Mouse (Mus musculus) megakaryocyte-erythroid progenitor cell, adult 5-6 weeks (primary cell): Measurements from ENCODE around the gene Hoxa13. TPM values are rescaled to one million over a fixed set of nuclear protein-coding genes. Genes with fewer than 3 reads are reported as not detected.

ENCODE experiments used
- ATAC-seq: replicated peaks from 2 replicates; pipeline ENCODE4 v1.8.0; 2016; ENCODE audit warnings: mild to moderate bottlenecking, inconsistent platforms; ENCODE audit not compliant: severe bottlenecking, poor library complexity, low FRiP score, low TSS enrichment
- total RNA-seq, 2 experiments: library from RNA; stranded (forward) in 1 of 2; stranded (reverse) in 1 of 2; fragments of 200-1000, 215-1000 nt in 1 of 2; fragments of >200 nt in 1 of 2; fragmentation: Nextera tagmentation in 1 of 2; gene quantifications; 2 replicates each; pipeline ENCODE4 v1.2.3; 2014 to 2017

Hoxa13 gene
- total RNA-seq, 2 experiments from 2014 or later: not detected

- ATAC-seq: no peak
Measured at GRCm38 (mm10) chr6:52272766-52273655, 12.3 kb upstream of the Hoxa13 start.

- ATAC-seq: peak; percentile 86
Measured at GRCm38 (mm10) chr6:52270494-52271480, 10.1 kb upstream of the Hoxa13 start.

DNA sequence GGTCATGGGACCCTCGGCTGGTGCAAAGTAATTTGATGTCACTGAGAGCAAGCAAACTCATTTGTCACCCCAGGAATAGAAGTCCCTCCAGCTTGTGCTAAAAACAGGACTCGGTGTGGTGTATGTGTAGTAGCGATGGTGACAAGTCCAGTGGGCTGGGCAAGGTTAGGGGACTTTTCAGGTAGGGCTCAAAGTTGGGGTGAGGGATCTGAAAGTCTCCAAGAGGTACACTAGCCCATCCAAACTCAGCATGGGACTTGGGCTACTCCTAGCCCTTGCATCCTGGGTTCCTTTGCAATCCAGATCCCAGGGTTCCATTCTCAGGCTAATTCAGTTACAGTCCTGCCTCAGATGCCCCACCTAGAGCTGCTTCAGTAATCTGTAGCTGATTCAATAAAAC is 8.1 kb upstream of the Hoxa13 start:
- no peak for ATAC-seq

DNA sequence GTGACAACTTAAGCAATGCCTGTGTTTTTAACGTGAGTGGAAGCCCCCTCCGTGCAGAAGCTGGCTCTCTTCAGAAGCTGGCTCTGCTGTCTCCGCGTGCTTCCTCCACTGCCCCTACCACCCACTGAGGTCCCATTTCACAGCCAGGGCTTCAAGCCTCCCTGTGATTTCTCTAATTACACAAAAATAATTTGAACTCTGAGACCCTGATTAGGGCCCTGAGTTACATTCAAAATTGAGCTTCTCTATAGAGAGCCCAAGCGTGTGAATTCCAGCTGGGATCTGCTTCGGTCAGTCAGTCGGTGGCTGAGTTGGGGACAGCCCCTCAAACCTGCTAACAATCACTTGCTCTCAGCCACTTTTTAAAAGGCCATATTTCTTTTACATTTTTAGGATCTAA is 7.7 kb upstream of the Hoxa13 start:
- ATAC-seq: no peak

DNA sequence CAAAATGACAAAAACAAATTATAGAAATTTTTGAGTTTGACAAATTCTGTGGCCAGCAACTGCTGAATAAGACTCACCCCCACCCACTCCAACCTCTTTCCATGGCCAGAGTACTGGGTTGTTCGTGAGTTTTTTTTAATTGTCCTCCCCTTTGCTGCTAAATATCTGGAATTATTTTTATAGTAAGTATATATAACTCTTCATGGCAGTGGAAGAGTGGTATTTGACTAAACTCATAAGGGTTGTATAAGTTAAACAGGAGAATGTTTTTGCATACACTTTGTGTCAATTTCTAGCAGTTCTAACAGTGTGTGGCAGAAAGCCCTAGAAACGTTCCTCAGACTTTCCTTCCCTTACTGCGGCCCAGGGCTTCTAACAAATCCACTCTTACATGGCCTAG is 7.0 kb upstream of the Hoxa13 start:
- ATAC-seq: no peak

DNA sequence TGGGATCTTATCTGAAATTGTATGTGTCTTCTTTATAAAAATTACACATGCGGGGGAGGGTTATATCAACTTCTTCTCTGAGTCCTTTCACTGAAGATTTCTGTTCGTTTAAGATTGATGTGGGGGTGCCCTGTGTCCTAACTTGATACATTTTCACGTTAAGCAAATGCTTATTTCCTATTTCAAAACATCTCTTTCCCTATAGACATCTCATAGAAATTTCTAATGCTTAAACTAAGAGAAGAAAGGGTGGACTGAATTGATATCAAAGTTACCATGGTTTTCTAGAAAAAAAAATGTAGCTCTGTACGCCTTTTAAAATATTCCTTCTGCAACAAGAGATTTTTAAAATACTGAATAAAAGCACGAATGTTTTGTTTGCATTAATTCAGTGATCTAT is 6.5 kb upstream of the Hoxa13 start:
- no peak for ATAC-seq

DNA sequence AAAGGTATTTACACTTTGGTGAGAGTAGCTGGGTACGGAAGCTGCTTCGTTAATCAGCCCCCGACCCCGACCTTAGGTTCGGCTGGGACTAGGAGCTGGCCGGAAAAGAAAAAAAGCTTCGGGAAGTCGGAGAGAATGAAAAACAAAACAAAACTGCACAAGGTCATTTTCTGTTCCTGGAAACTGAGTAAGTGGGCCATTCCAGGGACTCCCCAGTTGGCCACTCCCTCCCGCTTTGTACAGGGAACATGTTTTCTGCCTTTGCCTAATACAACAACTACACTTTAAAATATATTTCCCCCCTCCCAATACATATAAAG is 5.9 kb upstream of the Hoxa13 start:
- ATAC-seq: no peak

- ATAC-seq: no peak
Measured at GRCm38 (mm10) chr6:52265913-52266665, 5.4 kb upstream of the Hoxa13 start.

DNA sequence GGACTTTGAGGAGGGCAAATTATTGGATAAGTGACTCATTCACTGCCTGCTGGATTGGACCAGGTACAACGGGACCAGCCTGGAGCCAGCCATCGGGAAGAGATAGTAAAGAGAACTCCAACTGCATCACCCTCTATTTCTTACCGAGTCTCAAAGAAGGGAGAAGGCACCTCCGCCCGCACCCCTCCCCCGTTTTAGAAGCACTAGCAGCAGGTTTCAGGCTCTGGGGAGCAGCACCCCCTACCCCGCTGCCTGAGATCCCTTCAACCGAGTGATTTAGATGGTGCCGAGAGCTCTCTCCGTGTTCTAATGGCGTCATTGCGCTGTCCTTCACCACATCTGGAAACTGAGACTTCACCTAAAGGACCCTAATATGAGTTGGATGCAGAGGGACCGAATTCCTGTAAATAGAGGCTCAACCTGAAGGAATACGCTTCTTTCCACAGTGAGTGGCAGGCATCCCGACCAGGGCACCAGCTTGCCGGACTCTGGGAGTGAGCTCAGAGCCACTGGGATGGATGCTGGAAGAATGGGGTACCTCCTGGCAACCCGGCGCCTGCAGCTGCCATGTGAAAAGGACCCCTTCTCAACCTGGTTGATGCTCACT is 4.7 kb upstream of the Hoxa13 start:
- no peak for ATAC-seq

DNA sequence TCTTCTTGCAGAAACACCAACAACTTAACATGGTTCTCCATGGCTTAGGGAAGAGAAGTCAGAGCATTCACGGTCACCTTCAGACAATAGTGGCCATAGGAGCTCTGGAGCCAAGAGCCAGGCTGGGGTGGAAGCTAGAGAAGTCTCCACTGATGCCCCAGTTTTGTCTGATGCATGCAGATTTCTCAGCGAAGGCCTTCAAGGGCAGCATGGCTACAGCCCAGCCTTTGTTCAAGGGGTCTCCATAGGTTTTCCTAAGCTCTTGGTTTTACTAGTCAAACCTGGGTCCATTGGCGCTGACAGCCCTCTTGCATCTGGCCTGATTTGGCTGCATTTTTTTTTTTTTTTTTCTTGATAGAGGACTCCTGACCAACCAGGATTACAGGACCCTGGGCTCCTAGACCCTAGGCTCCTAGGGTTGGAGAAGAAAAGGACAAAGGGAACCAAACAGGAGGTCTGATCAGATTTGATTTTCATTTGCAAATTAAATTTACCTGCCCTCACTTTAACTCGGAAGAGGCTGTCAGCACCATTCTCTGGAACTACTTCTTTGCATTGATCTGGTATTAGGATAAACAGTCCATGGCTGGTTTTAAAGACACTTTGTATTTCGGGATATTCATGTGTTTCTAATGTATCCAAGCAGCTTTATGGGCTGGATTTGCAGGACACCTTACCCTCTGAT is 3.6 kb upstream of the Hoxa13 start:
- no peak for ATAC-seq

- ATAC-seq: no peak
Measured at GRCm38 (mm10) chr6:52263321-52263585, 2.6 kb upstream of the Hoxa13 start.

GRCm38 (mm10) chr6:52262463-52263320 is 2.0 kb upstream of the Hoxa13 start:
- no peak for ATAC-seq

GRCm38 (mm10) chr6:52261751-52262462 is 1.2 kb upstream of the Hoxa13 start:
- no peak for ATAC-seq

- ATAC-seq: no peak
Measured at GRCm38 (mm10) chr6:52259811-52260261, 844 bp downstream of the Hoxa13 start.

DNA sequence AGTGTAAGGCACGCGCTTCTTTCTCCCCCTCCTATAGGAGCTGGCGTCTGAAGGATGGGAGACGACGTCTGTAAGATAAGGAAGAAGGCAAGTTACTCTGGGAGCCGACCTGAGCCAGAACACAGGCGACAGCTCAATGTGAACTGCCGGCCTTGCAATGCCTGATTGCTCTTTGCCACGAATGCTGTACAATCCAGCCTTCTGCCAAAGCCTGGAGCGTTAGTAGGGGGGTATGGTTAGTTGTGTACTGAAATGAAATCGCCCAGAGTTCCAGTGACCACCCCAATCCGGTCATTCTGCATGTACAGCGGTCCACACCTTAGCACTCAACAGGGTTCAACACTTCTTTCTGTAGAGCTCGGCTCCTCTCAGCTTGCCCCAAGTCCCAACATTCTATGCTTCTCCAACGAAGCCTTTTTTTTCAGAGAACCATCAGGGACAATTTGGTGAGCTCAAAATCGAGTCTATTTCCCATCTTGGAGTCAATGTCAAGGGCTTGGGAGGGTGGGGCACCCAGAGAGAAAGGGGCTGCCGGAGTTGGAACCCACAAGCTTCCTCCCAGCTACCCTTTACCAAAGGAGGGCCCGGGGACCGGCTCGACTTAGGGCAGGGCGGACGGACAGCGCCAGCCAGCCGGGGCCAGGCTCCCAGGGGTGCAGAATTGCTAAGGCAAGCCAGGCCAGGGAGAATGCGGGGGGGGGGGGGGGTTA is 1.4 kb downstream of the Hoxa13 start:
- ATAC-seq: no peak

DNA sequence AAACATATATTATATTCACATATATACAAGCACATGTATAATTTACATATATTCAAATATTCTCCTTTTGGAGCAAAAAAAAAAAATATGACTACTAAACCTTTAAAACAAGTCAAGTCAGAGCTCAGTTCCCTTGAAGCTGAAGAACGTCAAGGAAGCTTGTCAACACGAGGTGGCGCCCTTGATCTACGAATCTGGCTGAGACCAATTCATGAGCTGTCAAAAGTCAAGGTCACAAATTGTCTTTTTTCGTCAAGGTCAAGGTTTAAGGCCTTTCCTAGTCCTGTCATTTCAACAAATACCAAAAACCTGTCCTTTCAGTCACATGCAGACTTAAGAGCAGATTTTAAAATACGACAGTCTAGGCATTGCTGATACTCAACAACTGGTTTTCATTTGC is 3.7 kb downstream of the Hoxa13 start:
- ATAC-seq: no peak
